Mouse (Mus musculus) spleen, adult 2 months (tissue): ENCODE measurements at regions not wholly inside any gene's neighbourhood (a gene's known extent, or its start where the extent isn't known, plus 50 kb on each side); places are given as distances from the start of the nearest gene placed in this dataset.

Experiments used
- DNase-seq, 2 experiments: peaks; one replicate each; pipeline versions ENCODE4 v3.0.0 to v3.0.0-alpha.2; 2012 to 2021; ENCODE audit warnings: low spot score in 2 of 2, low read depth in 1 of 2
- H3K27ac ChIP-seq: fragments of 200-500 bp; 2 replicates; pipeline ENCODE4 v1.5.1; 2012; ENCODE audit warnings: low read length, inconsistent platforms; ENCODE audit not compliant: insufficient read depth
- H3K27me3 ChIP-seq: fragments of 200-500 bp; 2 replicates; pipeline ENCODE4 v1.6.1; 2012; ENCODE audit warnings: mild to moderate bottlenecking, moderate library complexity, low read length, inconsistent platforms; ENCODE audit not compliant: control insufficient read depth, insufficient read depth
- H3K36me3 ChIP-seq: fragments of 200-500 bp; 2 replicates; pipeline ENCODE4 v1.6.1; 2012; ENCODE audit warnings: mild to moderate bottlenecking, low read length, inconsistent platforms; ENCODE audit not compliant: control insufficient read depth, insufficient read depth
- H3K4me1 ChIP-seq: fragments of 200-500 bp; 2 replicates; pipeline ENCODE4 v1.6.1; 2011; ENCODE audit warnings: inconsistent platforms; ENCODE audit not compliant: control insufficient read depth, insufficient read depth, insufficient read length
- H3K4me3 ChIP-seq: fragments of 200-500 bp; 2 replicates; pipeline ENCODE4 v1.5.1; 2011; ENCODE audit warnings: mild to moderate bottlenecking, inconsistent platforms; ENCODE audit not compliant: insufficient read depth, insufficient read length; ENCODE audit errors: extremely low read depth
- CTCF ChIP-seq: fragments of 200-500 bp; IDR thresholded peaks from 2 replicates; pipeline ENCODE4 v1.5.1; 2011; ENCODE audit warnings: mild to moderate bottlenecking, inconsistent platforms; ENCODE audit not compliant: insufficient read depth, insufficient read length, insufficient replicate concordance; ENCODE audit errors: extremely low read depth
- POLR2A ChIP-seq: fragments of 200-500 bp; IDR thresholded peaks from 2 replicates; pipeline ENCODE4 v1.6.1; 2011; ENCODE audit warnings: low read depth, low read length, inconsistent platforms
- WGBS: fragments of 180-500 bp; shearing (Covaris S2); methylation state at CpG from one replicate; pipeline ENCODE4 v1.1.7; 2018; 5-methylcytosine and 5-hydroxymethylcytosine counted together

DNA sequence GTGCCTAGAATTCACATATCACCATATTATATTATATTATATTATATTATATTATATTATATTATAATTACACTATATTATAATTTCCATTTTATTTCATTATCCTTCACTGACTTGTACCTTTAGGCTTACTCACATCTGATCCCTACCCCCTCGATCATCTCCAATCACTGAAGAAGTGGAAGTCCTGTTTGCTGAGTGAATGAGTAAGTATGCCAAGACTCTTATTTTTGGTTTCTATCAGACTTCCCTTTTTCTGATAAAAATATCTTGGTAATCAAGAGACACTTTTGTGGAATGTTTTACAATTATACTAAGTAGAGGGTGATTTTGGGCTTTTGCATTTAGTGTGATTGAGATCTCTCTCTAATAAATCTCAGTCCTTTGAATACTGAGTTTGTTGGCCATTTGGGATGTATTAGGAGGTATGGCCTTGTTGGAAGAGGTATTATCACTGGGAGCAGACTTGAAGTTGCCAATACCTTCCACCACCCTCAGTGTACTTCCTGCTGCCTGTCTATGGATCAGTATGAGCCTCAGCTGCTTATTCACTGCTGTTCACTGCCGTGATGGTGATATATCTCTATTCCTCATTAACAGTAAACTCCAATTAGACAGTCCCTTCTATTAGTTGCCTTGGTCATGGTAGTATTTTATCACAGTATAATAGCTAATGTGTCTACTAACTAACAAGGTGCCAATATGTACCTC, 665.3 kb downstream of the Adgrl2 start:
- no peak overlapping the region for H3K27ac ChIP-seq

DNA sequence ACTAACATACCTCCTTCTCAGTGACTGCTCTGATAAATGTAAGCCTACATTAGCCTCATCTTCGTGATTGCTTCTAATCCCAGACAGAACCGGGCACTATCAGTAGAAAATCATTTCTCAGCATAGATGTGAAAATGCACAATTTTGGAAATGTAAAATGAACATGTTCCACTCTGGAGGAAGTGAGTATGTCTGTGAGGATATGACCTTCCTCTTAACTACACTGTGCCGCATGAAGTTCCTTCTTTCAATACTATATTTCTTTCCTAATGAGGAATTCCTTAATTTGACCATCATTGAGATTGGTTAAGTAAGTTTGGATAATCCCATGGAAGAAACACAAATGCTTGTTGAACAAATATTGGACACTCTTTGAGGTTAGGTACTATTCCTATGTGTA, 668.5 kb downstream of the Adgrl2 start:
- H3K4me1 ChIP-seq: no peaks in the 10 kb centered on the region
- H3K27ac ChIP-seq: no peak overlapping the region
- no peaks in the 10 kb centered on the region for H3K36me3 ChIP-seq
- H3K4me3 ChIP-seq: no peak overlapping the region
- 64% methylated on average over 3 of the region's 3 CpGs for WGBS
- H3K27me3 ChIP-seq: no peaks in the 10 kb centered on the region
- DNase-seq: no peak
- TF ChIP-seq POLR2A (no peak), CTCF (no peak)

More for the DNA sequence above, 665.3 kb downstream of the Adgrl2 start:
- no peak for TF ChIP-seq POLR2A
- no peak for TF ChIP-seq CTCF
- Histone ChIP-seq H3K4me3 (no peak overlapping the region), H3K27me3 (no peaks in the 10 kb centered on the region), H3K4me1 (no peaks in the 10 kb centered on the region), H3K36me3 (no peaks in the 10 kb centered on the region)
- no peak for DNase-seq
- WGBS: 59% methylated on average over 2 of the region's 2 CpGs

DNA sequence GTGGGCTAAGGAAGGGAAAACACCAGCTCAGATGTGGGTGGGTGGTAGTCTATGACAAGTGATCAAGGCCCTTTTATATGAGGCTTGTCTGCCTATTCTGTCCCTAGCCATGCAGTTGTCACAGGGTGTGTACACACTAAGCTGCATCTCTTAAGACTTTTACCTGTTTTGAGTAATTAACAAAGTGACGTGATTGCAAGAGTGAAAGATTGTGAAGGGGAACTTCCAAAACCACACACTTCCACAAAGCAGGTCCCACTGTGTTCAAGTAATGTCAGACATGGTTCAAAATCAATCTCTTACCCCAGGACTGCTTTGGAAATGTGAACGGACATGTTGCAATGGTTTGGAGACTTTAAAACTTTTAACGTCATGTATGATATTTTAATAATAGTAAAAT, 674.2 kb downstream of the Adgrl2 start:
- Histone ChIP-seq H3K36me3 (no peaks in the 10 kb centered on the region), H3K27me3 (no peaks in the 10 kb centered on the region), H3K4me3 (no peak overlapping the region), H3K4me1 (no peaks in the 10 kb centered on the region), H3K27ac (no peak overlapping the region)
- 78% methylated on average over 3 of the region's 3 CpGs for WGBS
- TF ChIP-seq CTCF: no peak
- no peak for TF ChIP-seq POLR2A
- no peak for DNase-seq

DNA sequence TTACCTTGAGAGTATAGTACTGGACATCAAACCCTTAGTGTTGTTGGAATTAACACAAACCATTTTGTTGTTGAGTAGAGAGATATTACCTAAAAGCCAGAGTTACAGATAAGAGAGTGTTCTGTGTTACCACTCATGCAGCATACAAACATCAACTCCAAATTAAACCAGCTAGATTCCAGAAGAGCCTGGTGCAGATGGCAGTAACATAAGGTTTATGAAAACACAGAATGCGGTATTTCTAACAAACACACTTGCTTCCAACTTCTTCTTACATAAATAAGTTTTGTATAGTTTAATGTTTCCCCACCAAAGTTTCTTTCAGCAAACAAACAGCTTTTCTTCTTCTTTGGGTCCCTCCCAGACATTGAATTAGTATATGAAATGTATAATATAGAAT, 675.1 kb downstream of the Adgrl2 start:
- 95% methylated on average over 1 of the region's 1 CpGs for WGBS
- H3K27me3 ChIP-seq: no peaks in the 10 kb centered on the region
- H3K36me3 ChIP-seq: no peaks in the 10 kb centered on the region
- no peak overlapping the region for H3K4me3 ChIP-seq
- H3K4me1 ChIP-seq: no peaks in the 10 kb centered on the region
- TF ChIP-seq POLR2A (no peak), CTCF (no peak)
- no peak overlapping the region for H3K27ac ChIP-seq
- DNase-seq: no peak

DNA sequence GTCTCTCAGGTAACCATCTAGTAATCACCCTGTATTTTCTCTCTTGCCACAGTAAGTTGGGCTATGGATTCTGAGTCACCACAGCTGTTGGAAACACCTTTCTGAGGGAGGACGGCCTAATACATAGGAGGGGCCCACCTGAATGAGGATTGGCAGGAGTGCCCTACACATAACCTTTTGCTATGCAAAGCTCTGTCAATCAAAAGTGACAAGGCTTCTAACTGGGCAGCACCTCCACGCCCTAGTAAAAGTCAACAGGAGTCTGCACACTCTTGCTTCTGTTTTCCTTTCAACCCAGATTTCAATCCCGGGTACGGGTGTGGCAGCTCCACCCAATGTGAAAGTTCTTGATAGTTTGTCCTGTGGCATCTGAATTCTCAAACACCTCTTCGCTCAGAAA, 694.8 kb downstream of the Adgrl2 start:
- Histone ChIP-seq H3K27ac (no peak overlapping the region), H3K27me3 (no peaks in the 10 kb centered on the region), H3K4me1 (no peaks in the 10 kb centered on the region), H3K36me3 (no peaks in the 10 kb centered on the region), H3K4me3 (no peak overlapping the region)
- TF ChIP-seq POLR2A (no peak), CTCF (no peak)
- DNase-seq: no peak
- WGBS: 89% methylated on average over 5 of the region's 5 CpGs

DNA sequence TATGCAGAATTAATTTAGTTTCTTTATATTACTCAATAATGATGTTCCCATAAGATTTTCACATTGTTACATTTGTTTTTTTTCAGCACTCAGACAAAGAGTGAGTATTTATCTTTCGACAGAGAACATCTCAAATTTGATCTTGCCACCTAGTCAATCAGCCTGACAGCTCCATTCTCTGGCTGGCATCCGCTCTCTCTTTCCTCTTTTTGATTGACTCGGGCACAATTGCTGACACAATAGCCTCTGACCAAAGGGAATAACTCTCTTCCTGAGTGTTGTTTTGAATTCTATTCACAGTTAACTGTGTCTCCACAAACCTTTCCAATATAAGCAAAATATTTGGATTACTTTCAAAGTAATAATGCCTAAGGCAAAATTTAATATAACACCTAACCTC, 711.4 kb downstream of the Adgrl2 start:
- WGBS: 24% methylated on average over 3 of the region's 3 CpGs
- no peak for DNase-seq
- H3K36me3 ChIP-seq: no peaks in the 10 kb centered on the region
- no peaks in the 10 kb centered on the region for H3K27me3 ChIP-seq
- H3K4me3 ChIP-seq: no peak overlapping the region
- H3K4me1 ChIP-seq: no peaks in the 10 kb centered on the region
- H3K27ac ChIP-seq: no peak overlapping the region
- TF ChIP-seq CTCF (no peak), POLR2A (no peak)

DNA sequence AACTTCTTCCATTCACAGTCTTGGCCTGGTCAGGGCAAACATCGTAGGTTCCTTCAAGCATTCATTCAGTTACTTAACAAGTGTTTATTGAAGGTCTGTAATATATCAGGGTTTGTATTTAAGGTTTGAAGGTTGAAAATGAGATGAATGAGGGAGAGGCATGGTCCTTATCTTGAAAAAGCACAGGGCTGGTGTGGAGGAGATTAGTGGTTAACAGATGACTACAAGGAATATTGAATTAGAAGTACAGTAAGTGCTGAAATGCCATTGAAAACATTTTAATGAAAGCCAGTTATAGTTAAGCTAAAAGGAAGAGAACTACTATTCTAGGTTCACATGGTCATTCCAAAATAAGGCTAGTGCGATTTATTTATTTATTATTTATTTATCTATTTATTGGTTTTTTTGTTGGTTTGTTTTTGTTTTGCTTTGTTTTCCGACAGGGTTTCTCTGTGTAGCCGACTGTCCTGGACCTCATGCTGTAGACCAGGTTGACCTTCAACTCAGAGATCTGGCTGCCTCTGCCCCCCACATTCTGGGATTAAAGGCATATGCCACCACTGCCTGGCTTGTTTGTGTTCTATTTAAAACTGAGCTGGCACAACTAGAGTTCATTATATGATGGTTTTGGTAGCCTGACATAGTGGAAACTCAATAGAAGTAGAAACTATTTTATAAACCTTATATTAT, 718.1 kb downstream of the Adgrl2 start:
- no peaks in the 10 kb centered on the region for H3K36me3 ChIP-seq
- DNase-seq: no peak
- 90% methylated on average over 4 of the region's 4 CpGs for WGBS
- no peak overlapping the region for H3K27ac ChIP-seq
- no peaks in the 10 kb centered on the region for H3K4me1 ChIP-seq
- no peaks in the 10 kb centered on the region for H3K27me3 ChIP-seq
- no peak for TF ChIP-seq CTCF
- no peak for TF ChIP-seq POLR2A
- H3K4me3 ChIP-seq: no peak overlapping the region
